Mouse (Mus musculus) testis, adult 2 months (tissue): ENCODE results near the gene Zfp213.

Experiments
- CTCF ChIP-seq: fragments of 200-500 bp; IDR thresholded peaks from 2 replicates; pipeline ENCODE4 v1.5.1; 2012; ENCODE audit warnings: low read depth, mild to moderate bottlenecking, inconsistent platforms, low read length, moderate library complexity; ENCODE audit not compliant: control insufficient read depth, insufficient read depth, insufficient replicate concordance
- POLR2A ChIP-seq: fragments of 200-500 bp; IDR thresholded peaks from 2 replicates; pipeline ENCODE4 v1.6.1; 2012; ENCODE audit warnings: low read depth, mild to moderate bottlenecking, inconsistent platforms, low read length, moderate library complexity; ENCODE audit not compliant: control insufficient read depth

- TF ChIP-seq POLR2A (no peak), CTCF (no peak)
These were observed 16.2 kb downstream of the Zfp213 start for GRCm38 (mm10) chr17:23547681-23548443.
